Mouse (Mus musculus): ENCODE measurements at regions not wholly inside any gene's neighbourhood (a gene's known extent, or its start where the extent isn't known, plus 50 kb on each side); places are given as distances from the start of the nearest gene placed in this dataset.
A peak's percentile ranks its signal among the peaks of the same experiment; 100 is the strongest.

DNA sequence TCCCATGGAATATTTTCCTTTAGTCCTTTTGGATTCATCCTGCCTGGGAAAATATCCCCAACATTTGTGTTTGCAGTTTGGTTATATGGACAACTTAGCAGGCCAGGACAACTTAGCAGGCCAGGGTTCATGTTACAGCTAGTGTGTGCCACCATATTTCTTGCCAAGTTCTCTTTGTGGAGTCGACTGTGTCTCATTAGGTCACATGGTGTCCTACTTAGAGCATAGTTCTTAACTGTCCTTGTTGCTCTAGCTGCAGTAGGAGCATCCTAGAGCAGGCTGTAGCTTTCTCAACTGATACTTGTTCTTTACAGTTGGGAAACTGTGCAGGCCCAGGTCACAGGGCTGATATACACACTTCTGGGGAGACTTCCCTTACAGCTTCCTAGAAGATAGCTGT lies 126.4 kb upstream of the Sox11 start:
- no peak for ATAC-seq (ENCODE audit: low FRiP score)
- H3K4me2 ChIP-seq (ENCODE audit: low read depth, low read length, poor library complexity, severe bottlenecking) = no peak overlapping the region

DNA sequence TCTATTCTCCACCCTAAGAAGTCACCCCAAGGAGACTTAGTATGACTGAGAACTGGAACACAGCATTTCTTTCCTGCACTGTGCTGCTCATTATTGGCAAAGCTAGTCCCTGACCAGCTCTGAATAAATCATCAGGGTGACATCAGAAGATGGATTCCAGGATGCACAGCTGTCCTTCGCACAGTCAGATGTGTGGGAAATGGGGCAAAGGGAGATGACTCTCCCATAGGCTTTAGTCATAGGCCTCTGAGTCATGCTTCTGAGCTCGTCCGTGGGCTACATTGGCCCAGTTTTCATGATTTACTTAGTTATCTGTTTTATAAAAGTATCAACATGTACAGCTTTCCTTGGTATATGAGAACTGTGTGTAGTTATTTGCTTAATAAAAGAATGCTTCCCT lies 125.8 kb upstream of the Sox11 start:
- no peak overlapping the region for H3K27ac ChIP-seq (ENCODE audit: low read depth, low read length)
- no peak for ATAC-seq (ENCODE audit: low FRiP score)
- 0 out of 2 replicates have a peak, but pooled peaks cover 4% of the 10 kb centered on the region for H3K4me1 ChIP-seq (ENCODE audit: insufficient read depth, low read length)
- 87% methylated on average over 3 of the region's 3 CpGs for WGBS
- TF ChIP-seq CTCF (IDR thresholded peaks at IDR 0.05) = no peak
- no peaks in the 10 kb centered on the region for H3K36me3 ChIP-seq (ENCODE audit: insufficient read depth, low read length)
- no peak overlapping the region for H3K9ac ChIP-seq (replicated peaks; ENCODE audit: low read length, poor library complexity, severe bottlenecking)
- H3K4me2 ChIP-seq (ENCODE audit: low read depth, low read length, poor library complexity, severe bottlenecking) = no peak overlapping the region
- no peaks in the 10 kb centered on the region for H3K27me3 ChIP-seq (ENCODE audit: insufficient read depth, low read length)
- DNase-seq (ENCODE audit: low spot score) = no peak
- no peak overlapping the region for H3K4me3 ChIP-seq (ENCODE audit: low read depth, low read length)
- no peaks in the 10 kb centered on the region for H3K9me3 ChIP-seq (ENCODE audit: low read length)

More for the DNA sequence above, 126.4 kb upstream of the Sox11 start:
- WGBS = 83% methylated on average over 1 of the region's 1 CpGs
- Histone ChIP-seq H3K27me3 (ENCODE audit: insufficient read depth, low read length) (no peaks in the 10 kb centered on the region), H3K9me3 (ENCODE audit: low read length) (no peaks in the 10 kb centered on the region), H3K9ac (replicated peaks; ENCODE audit: low read length, poor library complexity, severe bottlenecking) (no peak overlapping the region), H3K4me3 (ENCODE audit: low read depth, low read length) (no peak overlapping the region), H3K36me3 (ENCODE audit: insufficient read depth, low read length) (no peaks in the 10 kb centered on the region), H3K4me1 (ENCODE audit: insufficient read depth, low read length) (0 out of 2 replicates have a peak, but pooled peaks cover 4% of the 10 kb centered on the region), H3K27ac (ENCODE audit: low read depth, low read length) (no peak overlapping the region)
- TF ChIP-seq CTCF (IDR thresholded peaks at IDR 0.05) = no peak
- DNase-seq (ENCODE audit: low spot score) = no peak

DNA sequence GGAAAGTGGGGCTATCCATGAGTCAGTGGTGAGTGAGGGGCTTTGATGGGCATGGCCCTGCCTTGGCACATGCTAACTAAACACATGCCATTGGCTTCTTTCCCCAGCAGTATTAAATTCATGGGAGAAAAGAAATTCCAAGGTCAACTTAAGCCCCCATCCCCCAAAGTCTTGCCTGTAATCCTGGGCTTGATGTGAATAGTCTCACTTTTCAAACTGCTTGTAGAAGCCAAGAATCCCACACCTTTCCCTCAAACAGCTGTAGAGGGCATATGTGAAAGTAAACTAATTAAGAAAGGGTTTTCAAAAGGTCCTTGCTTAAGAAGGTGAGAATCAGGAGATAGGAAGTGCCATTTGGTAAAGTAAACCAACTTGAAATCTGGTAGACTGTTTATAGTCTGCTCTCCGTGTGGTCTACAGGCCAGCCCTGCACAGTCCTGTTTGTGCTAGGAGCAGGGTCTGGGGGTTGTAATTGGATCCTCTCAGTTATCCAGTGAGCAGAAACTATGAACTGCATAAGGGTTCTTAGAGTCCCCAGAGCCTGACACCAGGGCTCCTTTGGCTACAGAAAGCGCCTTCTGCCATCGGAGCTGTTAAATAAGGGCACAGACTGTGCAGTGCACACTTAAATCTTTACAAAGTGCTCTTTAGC lies 123.3 kb upstream of the Sox11 start:
- Histone ChIP-seq H3K4me3 (ENCODE audit: low read depth, low read length) (no peak overlapping the region), H3K4me2 (ENCODE audit: low read depth, low read length, poor library complexity, severe bottlenecking) (no peak overlapping the region), H3K27ac (ENCODE audit: low read depth, low read length) (no peak overlapping the region), H3K36me3 (ENCODE audit: insufficient read depth, low read length) (no peaks in the 10 kb centered on the region), H3K4me1 (ENCODE audit: insufficient read depth, low read length) (no peaks in the 10 kb centered on the region), H3K9ac (replicated peaks; ENCODE audit: low read length, poor library complexity, severe bottlenecking) (no peak overlapping the region), H3K27me3 (ENCODE audit: insufficient read depth, low read length) (no peaks in the 10 kb centered on the region), H3K9me3 (ENCODE audit: low read length) (no peaks in the 10 kb centered on the region)
- WGBS = 68% methylated on average over 3 of the region's 3 CpGs
- no peak for TF ChIP-seq CTCF (IDR thresholded peaks at IDR 0.05)
- DNase-seq (ENCODE audit: low spot score) = no peak
- no peak for ATAC-seq (ENCODE audit: low FRiP score)

DNA sequence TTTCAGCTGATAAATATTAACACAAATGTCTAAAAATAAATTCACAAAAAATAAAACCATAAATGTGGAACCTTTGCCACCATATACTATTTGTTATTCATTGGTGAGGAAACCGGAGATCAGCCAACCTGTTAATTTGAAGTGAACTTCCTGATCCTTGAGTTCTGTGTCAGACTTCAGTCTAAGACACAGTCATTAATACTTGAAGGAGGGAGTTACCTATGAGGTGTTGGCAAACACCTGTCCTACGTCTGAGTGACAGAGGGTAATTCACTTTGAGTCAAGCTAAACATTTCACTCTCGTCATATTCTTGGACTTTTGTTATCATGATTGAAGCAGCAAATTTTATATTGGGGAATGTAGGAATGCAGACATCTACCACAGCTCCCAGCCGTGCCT lies 116.3 kb upstream of the Sox11 start:
- Histone ChIP-seq H3K4me1 (ENCODE audit: insufficient read depth, low read length) (no peaks in the 10 kb centered on the region), H3K4me3 (ENCODE audit: low read depth, low read length) (no peak overlapping the region), H3K27ac (ENCODE audit: low read depth, low read length) (no peak overlapping the region), H3K9ac (replicated peaks; ENCODE audit: low read length, poor library complexity, severe bottlenecking) (no peak overlapping the region), H3K36me3 (ENCODE audit: insufficient read depth, low read length) (no peaks in the 10 kb centered on the region), H3K27me3 (ENCODE audit: insufficient read depth, low read length) (no peaks in the 10 kb centered on the region), H3K9me3 (ENCODE audit: low read length) (peaks cover 4% of the 10 kb centered on the region; the same call in 1 of the 2 replicates), H3K4me2 (ENCODE audit: low read depth, low read length, poor library complexity, severe bottlenecking) (no peak overlapping the region)
- no peak for TF ChIP-seq CTCF (IDR thresholded peaks at IDR 0.05)
- WGBS = 93% methylated on average over 4 of the region's 4 CpGs
- DNase-seq (ENCODE audit: low spot score) (no peak), ATAC-seq (ENCODE audit: low FRiP score) (no peak)

DNA sequence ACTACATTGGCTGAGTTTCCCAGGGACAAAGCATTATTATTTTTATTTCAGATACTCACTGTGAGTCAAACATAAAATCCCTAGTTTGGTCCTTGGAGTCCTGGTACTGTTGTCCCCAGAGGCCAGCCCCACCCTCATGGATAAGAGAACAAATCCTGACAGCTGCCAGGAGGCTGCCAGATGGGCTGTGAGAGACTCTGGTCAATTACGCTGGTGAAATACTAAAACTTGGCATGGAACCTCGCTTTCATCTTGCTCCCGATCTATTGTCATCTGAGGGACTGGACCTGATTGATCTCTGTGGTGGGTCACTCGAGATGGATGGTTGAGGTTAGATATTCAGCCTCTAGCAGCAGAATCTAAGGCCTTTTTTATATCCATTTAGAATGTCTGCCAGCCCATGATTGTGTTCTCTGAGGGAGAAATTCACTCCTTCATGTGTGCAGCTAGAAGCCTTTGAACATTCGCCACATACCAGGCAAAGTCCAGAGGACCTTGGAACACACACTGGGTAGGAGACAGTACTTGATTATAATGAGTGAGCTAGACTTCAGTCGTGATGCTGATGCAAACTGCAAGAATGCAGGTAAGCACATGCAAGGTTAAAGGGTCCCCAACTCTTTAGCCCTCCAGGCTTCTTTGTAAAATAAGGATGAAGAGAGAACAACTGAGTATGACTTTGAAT lies 95.4 kb upstream of the Sox11 start:
- DNase-seq (ENCODE audit: low spot score) (peak; percentile 60), ATAC-seq (ENCODE audit: low FRiP score) (no peak)
- H3K9ac ChIP-seq (replicated peaks; ENCODE audit: low read length, poor library complexity, severe bottlenecking) = no peak overlapping the region
- no peaks in the 10 kb centered on the region for H3K36me3 ChIP-seq (ENCODE audit: insufficient read depth, low read length)
- no peak overlapping the region for H3K4me2 ChIP-seq (ENCODE audit: low read depth, low read length, poor library complexity, severe bottlenecking)
- no peak for TF ChIP-seq CTCF (IDR thresholded peaks at IDR 0.05)
- no peak overlapping the region for H3K27ac ChIP-seq (ENCODE audit: low read depth, low read length)
- WGBS = 41% methylated on average over 6 of the region's 6 CpGs
- H3K27me3 ChIP-seq (ENCODE audit: insufficient read depth, low read length) = no peaks in the 10 kb centered on the region
- H3K4me3 ChIP-seq (ENCODE audit: low read depth, low read length) = no peak overlapping the region
- H3K9me3 ChIP-seq (ENCODE audit: low read length) = no peaks in the 10 kb centered on the region
- H3K4me1 ChIP-seq (ENCODE audit: insufficient read depth, low read length) = no peaks in the 10 kb centered on the region; the same call in 1 of the 2 replicates

GRCm38 (mm10) chr12:27431338-27431737 lies 89.0 kb upstream of the Sox11 start:
- Histone ChIP-seq H3K36me3 (ENCODE audit: insufficient read depth, low read length) (no peaks in the 10 kb centered on the region), H3K9me3 (ENCODE audit: low read length) (no peaks in the 10 kb centered on the region), H3K27ac (ENCODE audit: low read depth, low read length) (no peak overlapping the region), H3K9ac (replicated peaks; ENCODE audit: low read length, poor library complexity, severe bottlenecking) (no peak overlapping the region), H3K4me3 (ENCODE audit: low read depth, low read length) (no peak overlapping the region), H3K27me3 (ENCODE audit: insufficient read depth, low read length) (no peaks in the 10 kb centered on the region), H3K4me1 (ENCODE audit: insufficient read depth, low read length) (no peaks in the 10 kb centered on the region), H3K4me2 (ENCODE audit: low read depth, low read length, poor library complexity, severe bottlenecking) (no peak overlapping the region)
- TF ChIP-seq CTCF (IDR thresholded peaks at IDR 0.05) = no peak
- DNase-seq (ENCODE audit: low spot score) (no peak), ATAC-seq (ENCODE audit: low FRiP score) (no peak)
- WGBS = 74% methylated on average over 2 of the region's 2 CpGs

Data from midbrain, postnatal 0 days (tissue).